Mouse (Mus musculus): ENCODE results near the gene Gabrg3.

GRCm38 (mm10) chr7:57366013-57366390, 21.0 kb downstream of the Gabrg3 start:
- TF ChIP-seq MAX (IDR thresholded peaks at IDR 0.05) (no peak), CTCF (IDR thresholded peaks at IDR 0.05; ENCODE audit: control insufficient read depth, insufficient read depth, insufficient read length) (no peak), CEBPB (IDR thresholded peaks at IDR 0.05; ENCODE audit: low read depth) (no peak), USF1 (IDR thresholded peaks at IDR 0.05; ENCODE audit: low read depth) (no peak), MYOG (IDR thresholded peaks at IDR 0.05; ENCODE audit: control insufficient read depth, extremely low read depth, insufficient read length) (no peak), MYOD1 (IDR thresholded peaks at IDR 0.05; ENCODE audit: control insufficient read depth, insufficient read length, low read depth) (no peak)

Measured in C2C12 (cell line).